Mouse (Mus musculus): ENCODE results near the gene Galk1. TPM values are rescaled to one million over a fixed set of nuclear protein-coding genes. Genes with fewer than 3 reads are reported as not detected.

The Galk1 gene
- polyA plus RNA-seq, 1 experiment from 2014 or later = 184 TPM

DNA sequence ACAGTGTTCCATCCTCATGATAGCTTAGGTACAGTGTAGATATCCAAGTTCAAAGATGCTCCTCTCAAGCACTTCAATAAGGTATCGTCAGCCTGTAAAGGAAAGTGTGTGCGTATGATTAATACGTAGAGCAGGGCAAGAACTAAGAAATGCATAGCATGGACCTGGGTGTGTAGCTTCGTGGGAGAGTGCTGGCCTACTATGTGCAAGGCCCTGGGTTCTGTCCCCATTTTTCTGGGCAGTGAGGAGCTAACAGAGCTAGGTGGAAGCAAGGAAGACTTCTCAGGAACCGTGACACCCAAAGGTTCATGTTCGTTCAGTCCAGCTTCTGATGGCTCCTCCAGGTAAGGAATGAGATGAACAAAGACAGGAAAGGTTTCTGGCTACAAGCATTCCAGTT is 32.7 kb upstream of the Galk1 start:
- no peak overlapping the region for H3K4me3 ChIP-seq
- no peak overlapping the region for H3K27ac ChIP-seq
- DNase-seq (ENCODE audit: low spot score) = no peak
- H3K36me3 ChIP-seq = peaks cover 99% of the 10 kb centered on the region
- peaks cover 2% of the 10 kb centered on the region; the same call in 1 of the 2 replicates for H3K9me3 ChIP-seq
- no peaks in the 10 kb centered on the region for H3K27me3 ChIP-seq (ENCODE audit: insufficient read depth, poor library complexity, severe bottlenecking)
- no peaks in the 10 kb centered on the region for H3K4me1 ChIP-seq (replicated peaks)
- WGBS = 96% methylated on average over 6 of the region's 6 CpGs

- H3K36me3 ChIP-seq = peaks cover 99% of the 10 kb centered on the region
Observed at GRCm38 (mm10) chr11:116043286-116043685, 30.8 kb upstream of the Galk1 start.

GRCm38 (mm10) chr11:116042372-116043138 is 30.0 kb upstream of the Galk1 start:
- Histone ChIP-seq H3K36me3 (peaks cover 98% of the 10 kb centered on the region), H3K27ac (no peak overlapping the region), H3K27me3 (ENCODE audit: insufficient read depth, poor library complexity, severe bottlenecking) (no peaks in the 10 kb centered on the region), H3K4me3 (no peak overlapping the region), H3K4me1 (replicated peaks) (no peaks in the 10 kb centered on the region), H3K9me3 (0 out of 2 replicates have a peak, but pooled peaks cover 2% of the 10 kb centered on the region)
- WGBS = 92% methylated on average over 5 of the region's 5 CpGs
- no peak for DNase-seq (ENCODE audit: low spot score)

More at GRCm38 (mm10) chr11:116043286-116043685, 30.8 kb upstream of the Galk1 start:
- Histone ChIP-seq H3K4me1 (replicated peaks) (no peaks in the 10 kb centered on the region), H3K27ac (no peak overlapping the region), H3K4me3 (no peak overlapping the region), H3K27me3 (ENCODE audit: insufficient read depth, poor library complexity, severe bottlenecking) (no peaks in the 10 kb centered on the region), H3K9me3 (0 out of 2 replicates have a peak, but pooled peaks cover 2% of the 10 kb centered on the region)
- 100% methylated on average over 1 of the region's 1 CpGs for WGBS
- no peak for DNase-seq (ENCODE audit: low spot score)

DNA sequence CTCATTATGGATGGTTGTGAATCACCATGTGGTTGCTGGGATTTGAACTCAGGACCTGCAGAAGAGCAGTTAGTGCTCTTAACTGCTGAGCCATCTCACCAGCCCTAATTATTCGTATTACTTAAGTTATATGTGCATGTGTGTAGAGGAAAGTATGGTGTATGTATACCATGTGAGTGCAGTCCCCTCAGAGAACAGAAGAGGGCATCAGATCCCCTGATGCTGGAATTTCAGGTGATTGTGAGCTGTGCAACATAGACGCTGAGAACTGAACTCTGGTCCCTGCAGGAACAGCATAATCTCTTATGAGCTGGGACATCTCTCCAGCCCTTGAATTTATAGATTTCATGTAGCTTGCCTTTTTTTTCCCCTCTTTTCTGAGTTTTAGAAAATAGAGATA is 29.3 kb upstream of the Galk1 start:
- WGBS = 100% methylated on average over 2 of the region's 2 CpGs
- Histone ChIP-seq H3K4me1 (replicated peaks) (no peaks in the 10 kb centered on the region), H3K4me3 (no peak overlapping the region), H3K27ac (no peak overlapping the region), H3K27me3 (ENCODE audit: insufficient read depth, poor library complexity, severe bottlenecking) (no peaks in the 10 kb centered on the region), H3K36me3 (peaks cover 91% of the 10 kb centered on the region), H3K9me3 (0 out of 2 replicates have a peak, but pooled peaks cover 2% of the 10 kb centered on the region)
- DNase-seq (ENCODE audit: low spot score) = no peak

DNA sequence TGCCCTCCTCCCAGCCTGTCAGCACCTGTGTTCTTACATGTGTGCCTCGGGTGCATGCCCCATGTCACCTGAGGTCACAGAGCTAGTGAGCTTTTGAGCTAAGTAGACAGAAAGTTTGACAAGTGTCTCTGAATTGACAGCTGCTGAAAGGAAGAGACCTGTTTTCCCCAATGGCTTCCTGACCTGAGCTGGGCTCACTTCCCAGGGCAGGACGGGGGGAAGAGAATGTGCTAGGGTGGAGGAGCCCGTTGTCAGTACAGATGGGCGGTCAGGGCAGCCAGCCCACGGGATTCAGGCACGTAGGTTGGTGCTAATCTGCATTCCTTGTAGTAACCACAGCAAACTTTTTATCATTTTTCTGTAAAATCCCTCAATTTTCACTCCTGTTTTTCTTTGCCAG is 28.1 kb upstream of the Galk1 start:
- WGBS = 91% methylated on average over 6 of the region's 6 CpGs
- Histone ChIP-seq H3K27ac (no peak overlapping the region), H3K9me3 (0 out of 2 replicates have a peak, but pooled peaks cover 2% of the 10 kb centered on the region), H3K4me1 (replicated peaks) (no peaks in the 10 kb centered on the region), H3K27me3 (ENCODE audit: insufficient read depth, poor library complexity, severe bottlenecking) (no peaks in the 10 kb centered on the region), H3K36me3 (peaks cover 85% of the 10 kb centered on the region), H3K4me3 (no peak overlapping the region)
- DNase-seq (ENCODE audit: low spot score) = no peak

- no peak for DNase-seq (ENCODE audit: low spot score)
- Histone ChIP-seq H3K4me1 (replicated peaks) (peaks cover 2% of the 10 kb centered on the region), H3K36me3 (peaks cover 83% of the 10 kb centered on the region), H3K4me3 (no peak overlapping the region), H3K27me3 (ENCODE audit: insufficient read depth, poor library complexity, severe bottlenecking) (no peaks in the 10 kb centered on the region), H3K9me3 (0 out of 2 replicates have a peak, but pooled peaks cover 2% of the 10 kb centered on the region), H3K27ac (no peak overlapping the region)
- 98% methylated on average over 9 of the region's 9 CpGs for WGBS
Observed at GRCm38 (mm10) chr11:116037826-116038225, 25.3 kb upstream of the Galk1 start.

DNA sequence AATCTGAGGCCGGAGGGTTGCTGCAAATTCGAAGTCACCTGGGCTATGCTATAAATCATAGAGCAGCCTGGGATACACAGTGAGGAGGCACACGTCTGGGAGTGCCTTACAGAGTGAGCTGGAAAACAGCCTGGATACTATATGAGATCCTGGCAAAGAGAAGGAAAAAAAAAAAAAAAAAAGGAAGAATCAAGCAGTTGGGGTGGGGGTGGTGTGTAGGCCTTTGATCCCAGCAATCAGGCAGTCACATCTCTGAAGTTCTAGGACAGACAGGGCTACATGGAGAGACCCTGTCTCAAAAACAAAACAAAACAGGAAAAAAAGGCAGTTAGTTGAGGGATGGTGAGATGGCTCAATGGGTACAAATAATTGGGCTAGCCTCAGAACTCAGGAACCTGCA is 24.2 kb upstream of the Galk1 start:
- no peaks in the 10 kb centered on the region for H3K27me3 ChIP-seq (ENCODE audit: insufficient read depth, poor library complexity, severe bottlenecking)
- no peak overlapping the region for H3K27ac ChIP-seq
- H3K4me3 ChIP-seq = no peak overlapping the region
- peaks cover 79% of the 10 kb centered on the region for H3K36me3 ChIP-seq
- 94% methylated on average over 3 of the region's 3 CpGs for WGBS
- DNase-seq (ENCODE audit: low spot score) = no peak
- H3K9me3 ChIP-seq = no peaks in the 10 kb centered on the region
- H3K4me1 ChIP-seq (replicated peaks) = peaks cover 11% of the 10 kb centered on the region

GRCm38 (mm10) chr11:116034584-116034983 is 22.1 kb upstream of the Galk1 start:
- Histone ChIP-seq H3K36me3 (peaks cover 59% of the 10 kb centered on the region), H3K4me3 (no peak overlapping the region), H3K9me3 (no peaks in the 10 kb centered on the region), H3K27ac (no peak overlapping the region), H3K27me3 (ENCODE audit: insufficient read depth, poor library complexity, severe bottlenecking) (no peaks in the 10 kb centered on the region), H3K4me1 (replicated peaks) (peaks cover 26% of the 10 kb centered on the region)
- WGBS = 93% methylated on average over 6 of the region's 6 CpGs
- DNase-seq (ENCODE audit: low spot score) = no peak

DNA sequence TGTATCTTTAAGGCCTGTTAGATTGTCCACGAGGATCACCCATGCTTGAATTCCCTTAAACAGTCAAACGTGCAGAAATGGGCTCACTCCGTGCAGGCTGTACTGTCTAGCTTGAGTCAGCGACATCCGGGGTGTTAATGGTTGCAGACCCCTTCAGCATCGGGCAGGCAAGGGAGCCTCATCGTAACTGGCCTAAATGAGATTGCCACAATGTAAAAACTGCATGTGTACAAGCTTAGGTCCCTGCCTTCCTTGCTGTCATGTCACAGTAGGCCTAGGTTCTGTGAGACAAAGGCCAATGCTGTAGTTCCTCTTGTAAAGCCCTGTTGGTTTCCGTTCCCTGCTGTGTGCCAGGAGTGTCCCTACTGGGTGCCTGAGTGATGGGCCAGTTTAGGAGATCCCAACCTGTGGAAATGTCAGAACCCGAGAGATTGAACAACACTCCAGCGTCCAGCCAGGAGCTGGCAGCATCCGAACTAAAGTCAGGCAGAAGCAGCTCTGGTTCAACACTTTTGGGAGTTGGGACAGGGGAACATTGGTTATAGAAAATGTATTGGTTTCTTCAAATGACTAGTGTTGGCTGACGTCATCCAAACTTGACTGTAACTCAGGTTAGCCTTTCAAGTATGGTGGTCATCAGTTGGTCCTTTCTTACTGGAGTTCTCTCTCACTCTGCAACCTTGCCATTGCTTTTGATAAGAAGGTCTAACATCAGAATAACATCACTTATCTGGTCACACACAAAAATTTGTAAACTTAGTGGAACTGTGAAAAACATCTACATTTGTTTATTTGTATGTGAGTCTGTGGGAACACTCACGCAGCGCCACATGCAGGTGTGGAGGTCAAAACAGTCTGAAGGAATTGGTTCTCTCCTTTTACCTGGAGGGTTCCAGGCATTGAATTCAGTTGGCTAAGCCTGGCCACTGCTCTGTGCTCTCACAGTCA is 18.7 kb upstream of the Galk1 start:
- Histone ChIP-seq H3K27me3 (ENCODE audit: insufficient read depth, poor library complexity, severe bottlenecking) (no peaks in the 10 kb centered on the region), H3K4me1 (replicated peaks) (peaks cover 28% of the 10 kb centered on the region), H3K36me3 (peaks cover 35% of the 10 kb centered on the region), H3K4me3 (peak overlapping the region; percentile 83), H3K27ac (peak overlapping the region; percentile 100), H3K9me3 (no peaks in the 10 kb centered on the region)
- DNase-seq (ENCODE audit: low spot score) = no peak
- 31% methylated on average over 14 of the region's 14 CpGs for WGBS

- Histone ChIP-seq H3K27ac (peak within 1 kb of the TSS; percentile 100), H3K4me1 (replicated peaks) (peaks cover 28% of the 10 kb centered on the region), H3K36me3 (peaks cover 30% of the 10 kb centered on the region), H3K4me3 (peak within 1 kb of the TSS; percentile 83), H3K9me3 (no peaks in the 10 kb centered on the region), H3K27me3 (ENCODE audit: insufficient read depth, poor library complexity, severe bottlenecking) (no peaks in the 10 kb centered on the region)
- WGBS = under 1% methylated on average over 67 of the region's 67 CpGs
- peak; percentile 98 for DNase-seq (ENCODE audit: low spot score)
Observed at GRCm38 (mm10) chr11:116030088-116030897, 17.8 kb upstream of the Galk1 start, which contains the start of gene Unk. TSS of gene Unk (plus strand) at chr11:116030322.

GRCm38 (mm10) chr11:116029086-116029865 is 16.8 kb upstream of the Galk1 start:
- no peaks in the 10 kb centered on the region for H3K27me3 ChIP-seq (ENCODE audit: insufficient read depth, poor library complexity, severe bottlenecking)
- no peak for DNase-seq (ENCODE audit: low spot score)
- no peaks in the 10 kb centered on the region for H3K9me3 ChIP-seq
- peak overlapping the region; percentile 83 for H3K4me3 ChIP-seq
- 83% methylated on average over 6 of the region's 6 CpGs for WGBS
- H3K4me1 ChIP-seq (replicated peaks) = peaks cover 28% of the 10 kb centered on the region
- peak overlapping the region; percentile 100 for H3K27ac ChIP-seq
- peaks cover 21% of the 10 kb centered on the region for H3K36me3 ChIP-seq
